ENCODE assay signal across 47 mouse cellular contexts in genomic region chr9:54479054-54479453, GRCm38 (mm10). TPM values are rescaled to one million over a fixed set of nuclear protein-coding genes. Genes with fewer than 3 reads are reported as not detected.
"Had no signal": no experiment of that assay in that cellular context is flagged by ENCODE, and none has a peak within 500 bp of the region (broad histone marks: within the 10 kb centered on the region; RNA-seq: fewer than 3 reads in every experiment).

No protein-coding gene starts in this region.

- H3K9ac ChIP-seq: heart, embryonic 12.5 days; heart, embryonic 13.5 days; heart, embryonic 15.5 days; hindbrain, embryonic 12.5 days; hindbrain, embryonic 13.5 days; hindbrain, embryonic 14.5 days; hindbrain, embryonic 15.5 days; intestine, embryonic 15.5 days; kidney, embryonic 15.5 days had no signal

- H3K4me1 ChIP-seq: heart, embryonic 12.5 days; hindbrain, embryonic 10.5 days; hindbrain, embryonic 12.5 days; hindbrain, embryonic 15.5 days; intestine, embryonic 15.5 days; kidney, embryonic 15.5 days had no signal

- ATAC-seq: hindbrain, embryonic 16.5 days; hindbrain, postnatal 0 days; inflammation-experienced regulatory T-cells, adult 6 months; intestine, embryonic 15.5 days; intestine, embryonic 16.5 days; intestine, postnatal 0 days had no signal

- H3K9me3 ChIP-seq: heart, embryonic 10.5 days; heart, embryonic 12.5 days; heart, embryonic 13.5 days; heart, embryonic 15.5 days; hindbrain, embryonic 10.5 days; hindbrain, embryonic 12.5 days; hindbrain, embryonic 13.5 days; hindbrain, embryonic 15.5 days; intestine, embryonic 15.5 days; kidney, embryonic 15.5 days had no signal

- H3K27ac ChIP-seq: heart, embryonic 10.5 days; heart, embryonic 13.5 days; heart, embryonic 15.5 days; hindbrain, embryonic 10.5 days; hindbrain, embryonic 12.5 days; hindbrain, embryonic 13.5 days; hindbrain, embryonic 14.5 days; hindbrain, embryonic 15.5 days; hindbrain, postnatal 0 days; intestine, embryonic 15.5 days; kidney, embryonic 15.5 days; kidney, postnatal 0 days; layer of hippocampus, adult 2 months; left cerebral cortex, adult 2 months had no signal

- DNase-seq: heart, postnatal 10 days; heart, postnatal 14 days; heart, postnatal 36 days; heart, postnatal 4 days; kidney, adult 11 months; kidney, adult 18-20 months; kidney, adult 2 months; kidney, adult 8-10 months; kidney, adult 9 months; kidney, postnatal 10 days; kidney, postnatal 14 days; kidney, postnatal 25 days; kidney, postnatal 36 days; kidney, postnatal 4 days; layer of hippocampus, adult 9-11 months; layer of hippocampus, postnatal 36 days had no signal

- H3K4me3 ChIP-seq: heart, embryonic 10.5 days; heart, embryonic 12.5 days; heart, embryonic 13.5 days; heart, embryonic 15.5 days; hindbrain, embryonic 10.5 days; hindbrain, embryonic 12.5 days; hindbrain, embryonic 13.5 days; hindbrain, embryonic 15.5 days; intestine, embryonic 15.5 days; kidney, embryonic 15.5 days; layer of hippocampus, adult 2 months; left cerebral cortex, adult 2 months had no signal

- H3K4me2 ChIP-seq: heart, embryonic 11.5 days; heart, embryonic 12.5 days; heart, embryonic 13.5 days; heart, embryonic 15.5 days; hindbrain, embryonic 12.5 days; hindbrain, embryonic 13.5 days; hindbrain, embryonic 14.5 days; hindbrain, embryonic 15.5 days; intestine, embryonic 15.5 days; kidney, embryonic 15.5 days had no signal

- H3K36me3 ChIP-seq: heart, embryonic 10.5 days; heart, embryonic 12.5 days; heart, embryonic 13.5 days; heart, embryonic 15.5 days; hindbrain, embryonic 10.5 days; hindbrain, embryonic 12.5 days; intestine, embryonic 15.5 days; kidney, embryonic 15.5 days had no signal

- H3K27me3 ChIP-seq: heart, embryonic 12.5 days; heart, embryonic 13.5 days; heart, embryonic 15.5 days; hindbrain, embryonic 12.5 days; hindbrain, embryonic 13.5 days; hindbrain, embryonic 15.5 days; intestine, embryonic 15.5 days; kidney, embryonic 15.5 days had no signal

RNA-seq across cellular contexts. Expression of gene Sh2d7, which starts 59.7 kb away (rescaled TPM):
- total RNA-seq: heart, postnatal 10 days; heart, postnatal 14 days; heart, postnatal 25 days; heart, postnatal 36 days; heart, postnatal 4 days; hematopoietic stem cell, adult 5-6 weeks; hindbrain, postnatal 0 days; layer of hippocampus, adult 2 months; layer of hippocampus, adult 8-10 months; layer of hippocampus, postnatal 10 days; layer of hippocampus, postnatal 25 days; left cerebral cortex, adult 18-20 months had no signal
- polyA plus RNA-seq: heart, embryonic 10.5 days; heart, embryonic 11.5 days; heart, embryonic 12.5 days; heart, embryonic 13.5 days; heart, embryonic 14.5 days; heart, embryonic 15.5 days; heart, embryonic 16.5 days; heart, postnatal 0 days; hindbrain, embryonic 10.5 days; hindbrain, embryonic 12.5 days; hindbrain, embryonic 14.5 days; hindbrain, embryonic 15.5 days; inflammation-experienced regulatory T-cells, adult 6 months; intestine, embryonic 14.5 days; intestine, embryonic 15.5 days; intestine, embryonic 16.5 days; intestine, postnatal 0 days; kidney, adult 2 months; kidney, embryonic 15.5 days; kidney, embryonic 16.5 days; kidney, postnatal 0 days had no signal
